Mouse (Mus musculus) kidney, postnatal 14 days (tissue): Measurements from ENCODE around the gene Gm438.
"Not testable (repeated sequence)": the region's sequence is repeated elsewhere in the genome, so short reads cannot be mapped to it uniquely, and the experiment has no call there.

ENCODE experiments used
- DNase-seq: peaks from one replicate; pipeline ENCODE4 v3.0.0; 2022; ENCODE audit warnings: mixed read lengths

Gene Gm438

DNA sequence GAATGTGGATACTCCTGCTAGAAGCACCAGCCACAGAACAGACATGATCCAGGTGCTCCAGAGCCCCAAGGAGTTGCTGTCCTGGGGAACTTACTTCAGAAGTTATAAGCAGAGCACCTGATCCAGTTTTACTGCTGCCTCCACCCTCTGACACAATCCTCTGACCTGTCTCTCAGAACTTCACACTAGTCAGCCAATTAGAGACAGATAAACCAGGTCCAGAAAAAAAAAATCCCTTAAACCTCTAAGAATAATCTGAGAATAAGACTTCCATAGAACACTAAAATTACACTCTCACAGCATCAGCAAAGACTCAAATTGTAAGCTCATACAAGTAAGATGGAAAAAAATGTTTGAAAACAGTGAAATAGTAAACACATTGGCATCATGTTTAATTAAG, at the start of gene Gm438:
TSS of gene Gm438 (minus strand) at position 101 of the 400 bp plus-strand sequence.
- DNase-seq = no peak

DNA sequence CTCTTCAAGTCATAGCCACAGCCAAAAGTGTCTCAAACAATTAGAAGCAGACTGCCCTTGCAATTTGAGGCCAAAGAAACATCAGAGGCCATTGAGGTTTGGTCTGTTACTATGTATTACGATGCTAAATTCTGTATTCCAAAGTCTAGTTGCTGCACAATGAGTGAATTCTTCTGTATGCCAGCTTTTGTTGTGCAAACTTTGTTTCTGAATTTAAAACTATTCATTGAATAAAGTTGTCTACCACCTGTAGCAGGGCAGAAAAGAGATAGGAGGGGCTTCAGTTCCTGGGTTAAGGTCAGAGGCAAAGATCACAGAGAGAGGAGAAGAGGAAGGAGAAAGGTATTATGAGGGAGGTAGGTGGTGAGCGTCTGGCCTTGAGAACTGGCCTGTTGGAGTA, 38.3 kb upstream of the Gm438 start:
- DNase-seq = no peak

DNA sequence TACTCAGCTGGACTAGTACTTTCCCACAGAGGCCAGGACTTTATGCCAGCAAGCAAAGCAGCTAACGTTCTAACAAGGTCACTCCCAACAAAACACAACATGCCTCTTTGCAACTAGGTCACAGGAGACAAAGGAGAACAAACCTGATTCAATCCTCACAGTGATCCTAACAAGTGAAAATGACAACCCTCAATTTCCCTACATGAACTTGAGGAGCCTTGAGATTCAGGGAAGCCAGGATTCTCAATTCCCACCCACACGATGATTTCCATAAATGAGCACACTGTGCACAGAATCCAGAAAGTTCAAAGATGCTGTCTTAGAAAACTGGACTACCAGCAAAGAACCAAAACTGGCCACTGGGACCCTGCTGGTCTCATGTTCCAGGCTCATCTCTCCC, 37.6 kb upstream of the Gm438 start:
- DNase-seq = no peak

DNA sequence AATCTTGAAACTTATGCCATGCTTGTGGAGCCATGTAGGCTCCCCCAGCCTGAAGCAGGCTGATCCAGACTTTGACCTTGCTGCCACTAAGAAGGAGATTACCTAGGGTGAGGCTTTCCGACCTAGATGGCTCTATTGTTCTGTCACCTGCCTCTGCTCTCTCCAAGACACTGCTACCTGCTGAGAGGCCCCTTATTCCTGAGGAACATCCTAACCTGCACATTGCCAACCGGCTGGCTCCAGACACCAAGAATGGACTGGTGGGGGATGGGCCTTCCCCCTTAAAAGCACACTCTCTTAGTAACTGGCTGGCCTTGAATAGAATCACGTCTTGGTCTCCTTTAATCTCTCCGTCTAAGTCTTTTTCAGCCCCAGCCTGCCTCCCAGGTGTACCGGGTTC, 20.8 kb upstream of the Gm438 start:
- DNase-seq = not testable (repeated sequence)

DNA sequence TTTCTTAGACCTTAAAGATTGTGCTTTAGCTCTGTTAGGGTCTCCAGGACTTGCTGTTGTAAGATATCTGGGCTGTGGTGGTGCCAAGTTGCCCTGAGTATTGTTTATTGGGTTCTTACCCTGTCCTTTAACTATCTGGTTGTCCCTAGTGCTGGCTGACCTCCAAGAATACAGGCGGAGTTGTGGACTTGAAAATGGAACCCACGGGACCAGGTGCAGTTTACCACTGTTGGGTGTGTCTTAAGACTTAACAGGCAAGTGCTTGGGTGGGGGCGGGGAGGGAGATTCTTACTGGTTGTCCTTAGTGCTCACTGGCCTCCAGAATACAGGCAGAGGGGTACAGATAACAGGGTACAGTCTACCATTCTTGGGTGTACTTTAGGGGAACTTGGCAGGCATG, 17.2 kb upstream of the Gm438 start:
- DNase-seq = no peak

DNA sequence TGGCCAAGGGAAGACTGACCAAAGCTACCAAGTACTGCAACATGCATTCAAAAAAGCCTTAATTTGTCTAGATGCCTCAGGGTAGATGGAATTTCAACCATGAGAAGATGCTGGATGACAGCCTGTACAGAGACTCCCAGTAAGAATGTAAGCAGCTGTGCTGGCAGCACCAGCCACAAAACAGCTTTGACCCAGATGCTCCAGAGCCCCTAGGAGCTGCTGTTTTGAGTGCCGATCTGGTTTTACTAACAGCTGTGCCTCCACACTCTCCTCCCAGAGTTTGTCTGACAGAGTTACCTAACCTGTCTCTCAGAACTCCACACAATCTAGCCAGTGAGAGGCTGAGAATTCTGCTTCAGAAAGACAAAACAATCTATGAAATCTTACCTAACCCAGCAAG, 3.8 kb upstream of the Gm438 start:
- no peak for DNase-seq

DNA sequence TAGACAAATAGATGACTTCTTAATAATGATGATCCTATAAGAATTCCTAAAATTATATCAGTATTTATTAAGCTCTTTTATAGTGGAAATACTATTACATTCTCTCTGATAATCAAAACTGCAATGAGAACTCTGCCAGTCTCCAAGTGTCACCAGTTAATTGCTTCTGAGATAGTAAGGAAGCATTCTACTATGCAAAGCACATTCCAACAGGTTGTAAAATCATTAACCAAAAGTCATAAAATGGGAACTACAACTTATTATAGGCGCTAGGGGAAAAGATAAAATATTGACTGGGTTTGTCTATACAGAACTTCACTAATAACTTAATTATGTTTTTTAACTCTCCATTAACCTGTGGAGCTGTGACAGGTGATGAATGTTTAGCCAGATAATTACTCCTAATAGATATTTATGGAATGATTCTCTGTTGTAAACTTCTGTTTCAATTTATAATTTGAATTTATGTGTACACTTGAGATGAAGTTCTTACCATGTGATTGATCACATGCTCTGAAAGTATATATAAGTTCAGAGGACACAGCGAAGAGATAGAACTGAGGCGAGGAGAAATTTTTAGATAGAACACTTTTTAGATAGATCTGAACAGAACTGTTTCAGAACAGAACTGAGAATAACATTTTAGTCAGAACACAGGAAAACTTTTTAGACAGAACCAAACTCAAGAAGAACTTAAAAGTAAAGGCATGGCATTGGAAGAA, 3.7 kb downstream of the Gm438 start:
- DNase-seq = no peak

DNA sequence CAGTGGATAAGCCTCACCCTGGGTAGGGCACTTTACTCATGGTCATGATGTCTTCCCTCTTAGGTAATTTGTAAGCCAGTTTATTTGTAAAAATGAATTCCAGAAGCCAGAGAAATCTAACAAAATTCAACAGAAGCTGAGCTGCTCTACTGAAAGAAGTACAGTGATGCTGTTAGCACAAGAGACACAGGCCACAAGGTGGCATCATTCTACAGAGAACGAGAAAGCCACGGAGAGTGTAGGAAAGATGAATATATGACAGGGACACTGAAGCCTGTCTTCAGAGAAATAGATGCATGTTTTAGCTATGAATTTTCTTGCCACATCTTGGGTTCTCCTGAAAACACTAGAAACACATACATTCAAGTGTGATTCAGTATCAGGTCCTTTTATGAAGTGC, 20.7 kb downstream of the Gm438 start:
- DNase-seq = peak; percentile 43

DNA sequence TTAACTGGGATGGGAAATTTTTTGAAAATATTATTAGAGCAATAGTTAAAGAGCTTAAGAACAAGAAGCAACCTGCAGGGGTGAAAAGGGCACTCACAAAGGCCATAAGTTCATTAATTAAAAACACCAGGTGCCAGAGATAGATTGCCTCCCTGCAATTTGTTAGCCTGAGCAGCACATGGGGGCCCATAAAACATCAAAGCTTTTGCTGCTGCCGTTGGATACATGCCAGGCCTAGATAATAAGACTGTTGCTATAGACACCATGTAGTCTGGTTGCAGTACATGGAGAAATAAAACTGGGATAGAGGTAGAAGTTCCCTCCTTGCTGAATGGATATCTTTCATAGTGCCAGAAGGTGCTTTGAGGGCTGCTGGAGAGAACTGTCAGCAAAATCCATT, 37.2 kb downstream of the Gm438 start:
- no peak for DNase-seq
